Mouse (Mus musculus) lung, embryonic 16.5 days (tissue): ENCODE measurements around the gene Akap3. TPM values are rescaled to one million over a fixed set of nuclear protein-coding genes. Genes with fewer than 3 reads are reported as not detected.

Source experiments
- polyA plus RNA-seq: library from polyadenylated mRNA; unstranded; fragments of >200 nt; fragmentation: Nextera tagmentation; extraction: Ambion mirVana; gene quantifications from 2 replicates; pipeline ENCODE4 v1.2.1, GENCODE M21; 2015

Gene Akap3
- polyA plus RNA-seq, 1 experiment from 2014 or later: not detected

Other genes starting within 250 kb of the Akap3 start
- 0.11 and 0.14 TPM in 2 replicates for gene Kcna1, start 206.7 kb upstream of the Akap3 start, polyA plus RNA-seq
- 1.6 TPM in 2 replicates for gene Kcna6, start 112.4 kb upstream of the Akap3 start, polyA plus RNA-seq
- 197 TPM in 2 replicates for gene Ndufa9, start 4.0 kb upstream of the Akap3 start, polyA plus RNA-seq
- gene Dyrk4, start 68.7 kb downstream of the Akap3 start, polyA plus RNA-seq: 0.19 and 0.21 TPM in 2 replicates
- 61.1 and 64.9 TPM in 2 replicates for gene Rad51ap1, start 86.5 kb downstream of the Akap3 start, polyA plus RNA-seq
- gene D6Wsu163e, start 86.9 kb downstream of the Akap3 start, polyA plus RNA-seq: 19.4 and 20.1 TPM in 2 replicates
- gene Fgf6, start 162.5 kb downstream of the Akap3 start, polyA plus RNA-seq: 0.04 and 0.09 TPM in 2 replicates
- gene Fgf23, start 219.8 kb downstream of the Akap3 start, polyA plus RNA-seq: not detected in 2 replicates